Mouse (Mus musculus): ENCODE data around the gene Abcb4. TPM values are rescaled to one million over a fixed set of nuclear protein-coding genes. Genes with fewer than 3 reads are reported as not detected.
"Not testable (repeated sequence)": the region's sequence is repeated elsewhere in the genome, so short reads cannot be mapped to it uniquely, and the experiment has no call there.

The Abcb4 gene
- total RNA-seq, 1 experiment, result not detected

GRCm38 (mm10) chr5:8861811-8862210 is 31.7 kb upstream of the Abcb4 start:
- Histone ChIP-seq H3K4me1 (ENCODE audit: control insufficient read depth in 2 of 2, insufficient read depth in 2 of 2, low read length in 2 of 2, poor library complexity in 1 of 2) (no peaks in the 10 kb centered on the region), H3K9me3 (ENCODE audit: control insufficient read depth, insufficient read depth, low read depth, low read length) (no peaks in the 10 kb centered on the region), H3K27ac (ENCODE audit: insufficient read depth, low read depth, low read length, poor library complexity, severe bottlenecking) (no peak overlapping the region), H3K36me3 (ENCODE audit: control insufficient read depth, insufficient read depth, low read length, poor library complexity, severe bottlenecking) (peaks cover 6% of the 10 kb centered on the region), H3K9ac (ENCODE audit: insufficient read depth, low read depth, low read length, poor library complexity, severe bottlenecking) (no peak overlapping the region), H3K4me3 (ENCODE audit: insufficient read depth in 1 of 2, low read depth in 1 of 2, low read length in 2 of 2, poor library complexity in 1 of 2, severe bottlenecking in 1 of 2) (no peak overlapping the region)
- no peak for DNase-seq (ENCODE audit: low read depth, low spot score)
- no peak for TF ChIP-seq ZNF384 (IDR thresholded peaks at IDR 0.05; ENCODE audit: low read depth, low read length)
- no peak for TF ChIP-seq CHD2 (IDR thresholded peaks at IDR 0.05; ENCODE audit: low read depth, low read length)
- TF ChIP-seq ZC3H11A (IDR thresholded peaks at IDR 0.05; ENCODE audit: borderline replicate concordance, low read depth, low read length), result no peak
- no peak for TF ChIP-seq MAFK (IDR thresholded peaks at IDR 0.05; ENCODE audit: insufficient read depth, low read depth, low read length)
- in situ Hi-C loops (cut with MboI; ENCODE audit: low sequenced_read_pairs in 2 of 2, unreplicated experiment in 2 of 2), result no loop called here

DNA sequence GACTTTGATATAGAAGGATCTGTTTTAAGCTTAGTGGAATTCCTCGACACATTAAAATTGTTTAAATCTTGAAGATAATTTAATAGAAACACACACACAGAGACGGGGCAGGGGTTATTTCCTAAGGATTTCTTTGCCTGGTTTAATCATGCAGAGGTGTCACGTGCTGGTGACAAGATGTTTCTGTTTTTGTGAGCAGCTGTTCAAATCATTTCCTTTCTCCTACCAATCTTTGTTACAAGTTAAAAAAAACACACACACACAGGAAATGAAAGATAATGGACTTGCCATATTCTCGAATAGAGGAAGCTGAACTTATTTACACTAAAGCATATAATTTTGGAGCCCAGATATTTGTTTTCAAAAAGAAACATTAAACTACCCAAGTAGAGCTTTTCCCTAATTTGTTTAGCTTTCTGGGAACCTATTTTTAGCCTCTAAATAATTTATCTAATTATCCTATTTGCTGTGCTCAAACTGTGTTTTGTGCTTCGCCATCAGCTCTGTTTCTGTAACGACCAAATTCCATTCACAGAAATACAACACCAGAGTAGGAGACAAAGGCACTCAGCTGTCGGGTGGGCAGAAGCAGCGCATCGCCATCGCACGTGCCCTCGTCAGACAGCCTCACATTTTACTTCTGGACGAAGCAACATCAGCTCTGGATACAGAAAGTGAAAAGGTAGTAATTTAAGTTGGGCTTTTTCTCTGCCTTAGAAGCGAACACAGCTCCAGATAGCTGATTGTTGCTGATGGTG is 29.8 kb upstream of the Abcb4 start:
- H3K36me3 ChIP-seq (ENCODE audit: control insufficient read depth, insufficient read depth, low read length, poor library complexity, severe bottlenecking), result peaks cover 6% of the 10 kb centered on the region
- H3K27ac ChIP-seq (ENCODE audit: insufficient read depth, low read depth, low read length, poor library complexity, severe bottlenecking), result no peak overlapping the region
- no peak overlapping the region for H3K9ac ChIP-seq (ENCODE audit: insufficient read depth, low read depth, low read length, poor library complexity, severe bottlenecking)
- in situ Hi-C loops (cut with MboI; ENCODE audit: low sequenced_read_pairs in 2 of 2, unreplicated experiment in 2 of 2), result no loop called here
- TF ChIP-seq CHD2 (IDR thresholded peaks at IDR 0.05; ENCODE audit: low read depth, low read length), result no peak
- no peak for TF ChIP-seq ZNF384 (IDR thresholded peaks at IDR 0.05; ENCODE audit: low read depth, low read length)
- TF ChIP-seq MAFK (IDR thresholded peaks at IDR 0.05; ENCODE audit: insufficient read depth, low read depth, low read length), result no peak
- no peak for TF ChIP-seq ZC3H11A (IDR thresholded peaks at IDR 0.05; ENCODE audit: borderline replicate concordance, low read depth, low read length)
- TF ChIP-seq HCFC1 (IDR thresholded peaks at IDR 0.05; ENCODE audit: borderline replicate concordance, insufficient read depth, low read length), result no peak
- H3K4me3 ChIP-seq (ENCODE audit: insufficient read depth in 1 of 2, low read depth in 1 of 2, low read length in 2 of 2, poor library complexity in 1 of 2, severe bottlenecking in 1 of 2), result no peak overlapping the region
- H3K4me1 ChIP-seq (ENCODE audit: control insufficient read depth in 2 of 2, insufficient read depth in 2 of 2, low read length in 2 of 2, poor library complexity in 1 of 2), result no peaks in the 10 kb centered on the region
- H3K9me3 ChIP-seq (ENCODE audit: control insufficient read depth, insufficient read depth, low read depth, low read length), result 0 out of 2 replicates have a peak, but pooled peaks cover 2% of the 10 kb centered on the region
- DNase-seq (ENCODE audit: low read depth, low spot score), result no peak

- DNase-seq (ENCODE audit: low read depth, low spot score); H3K4me3 ChIP-seq (ENCODE audit: insufficient read depth in 1 of 2, low read depth in 1 of 2, low read length in 2 of 2, poor library complexity in 1 of 2, severe bottlenecking in 1 of 2); H3K9me3 ChIP-seq (ENCODE audit: control insufficient read depth, insufficient read depth, low read depth, low read length); in situ Hi-C loops (cut with MboI; ENCODE audit: low sequenced_read_pairs in 2 of 2, unreplicated experiment in 2 of 2); H3K27ac ChIP-seq (ENCODE audit: insufficient read depth, low read depth, low read length, poor library complexity, severe bottlenecking); H3K4me1 ChIP-seq (ENCODE audit: control insufficient read depth in 2 of 2, insufficient read depth in 2 of 2, low read length in 2 of 2, poor library complexity in 1 of 2); H3K36me3 ChIP-seq (ENCODE audit: control insufficient read depth, insufficient read depth, low read length, poor library complexity, severe bottlenecking); H3K9ac ChIP-seq (ENCODE audit: insufficient read depth, low read depth, low read length, poor library complexity, severe bottlenecking): not testable (repeated sequence)
These were observed 27.9 kb upstream of the Abcb4 start for GRCm38 (mm10) chr5:8865630-8866029.

DNA sequence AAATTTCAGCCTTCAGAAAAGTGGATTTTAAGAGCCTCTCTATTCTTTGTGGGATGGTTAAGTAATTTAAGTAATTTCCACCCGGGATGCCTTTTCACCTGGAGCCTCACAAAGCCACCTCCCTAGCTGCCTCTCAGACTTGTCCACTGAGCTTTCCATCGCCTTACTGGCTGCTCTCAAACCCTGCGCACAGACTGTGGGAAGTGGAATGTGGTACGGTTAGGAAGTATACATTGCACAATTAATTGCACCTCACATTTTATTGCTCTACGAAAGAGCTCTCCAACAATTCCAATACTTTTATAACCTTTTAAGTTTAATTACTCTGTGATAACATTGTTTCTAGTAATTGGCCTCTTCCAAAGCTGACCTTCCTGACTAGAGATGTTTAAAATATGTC is 27.2 kb upstream of the Abcb4 start:
- no peaks in the 10 kb centered on the region for H3K4me1 ChIP-seq (ENCODE audit: control insufficient read depth in 2 of 2, insufficient read depth in 2 of 2, low read length in 2 of 2, poor library complexity in 1 of 2)
- H3K27ac ChIP-seq (ENCODE audit: insufficient read depth, low read depth, low read length, poor library complexity, severe bottlenecking), result no peak overlapping the region
- in situ Hi-C loops (cut with MboI; ENCODE audit: low sequenced_read_pairs in 2 of 2, unreplicated experiment in 2 of 2), result no loop called here
- H3K9ac ChIP-seq (ENCODE audit: insufficient read depth, low read depth, low read length, poor library complexity, severe bottlenecking), result no peak overlapping the region
- H3K4me3 ChIP-seq (ENCODE audit: insufficient read depth in 1 of 2, low read depth in 1 of 2, low read length in 2 of 2, poor library complexity in 1 of 2, severe bottlenecking in 1 of 2), result no peak overlapping the region
- 0 out of 2 replicates have a peak, but pooled peaks cover 2% of the 10 kb centered on the region for H3K9me3 ChIP-seq (ENCODE audit: control insufficient read depth, insufficient read depth, low read depth, low read length)
- DNase-seq (ENCODE audit: low read depth, low spot score), result no peak
- H3K36me3 ChIP-seq (ENCODE audit: control insufficient read depth, insufficient read depth, low read length, poor library complexity, severe bottlenecking), result peaks cover 6% of the 10 kb centered on the region
- no peak for TF ChIP-seq ZNF384 (IDR thresholded peaks at IDR 0.05; ENCODE audit: low read depth, low read length)
- TF ChIP-seq MAFK (IDR thresholded peaks at IDR 0.05; ENCODE audit: insufficient read depth, low read depth, low read length), result no peak
- no peak for TF ChIP-seq ZC3H11A (IDR thresholded peaks at IDR 0.05; ENCODE audit: borderline replicate concordance, low read depth, low read length)
- no peak for TF ChIP-seq HCFC1 (IDR thresholded peaks at IDR 0.05; ENCODE audit: borderline replicate concordance, insufficient read depth, low read length)
- no peak for TF ChIP-seq CHD2 (IDR thresholded peaks at IDR 0.05; ENCODE audit: low read depth, low read length)

GRCm38 (mm10) chr5:8868019-8868418 is 25.5 kb upstream of the Abcb4 start:
- 0 out of 2 replicates have a peak, but pooled peaks cover 2% of the 10 kb centered on the region for H3K9me3 ChIP-seq (ENCODE audit: control insufficient read depth, insufficient read depth, low read depth, low read length)
- H3K27ac ChIP-seq (ENCODE audit: insufficient read depth, low read depth, low read length, poor library complexity, severe bottlenecking), result no peak overlapping the region
- H3K4me1 ChIP-seq (ENCODE audit: control insufficient read depth in 2 of 2, insufficient read depth in 2 of 2, low read length in 2 of 2, poor library complexity in 1 of 2), result no peaks in the 10 kb centered on the region
- H3K4me3 ChIP-seq (ENCODE audit: insufficient read depth in 1 of 2, low read depth in 1 of 2, low read length in 2 of 2, poor library complexity in 1 of 2, severe bottlenecking in 1 of 2), result no peak overlapping the region
- in situ Hi-C loops (cut with MboI; ENCODE audit: low sequenced_read_pairs in 2 of 2, unreplicated experiment in 2 of 2), result no loop called here
- no peak overlapping the region for H3K9ac ChIP-seq (ENCODE audit: insufficient read depth, low read depth, low read length, poor library complexity, severe bottlenecking)
- H3K36me3 ChIP-seq (ENCODE audit: control insufficient read depth, insufficient read depth, low read length, poor library complexity, severe bottlenecking), result peaks cover 6% of the 10 kb centered on the region
- no peak for DNase-seq (ENCODE audit: low read depth, low spot score)
- TF ChIP-seq ZNF384 (IDR thresholded peaks at IDR 0.05; ENCODE audit: low read depth, low read length), result no peak
- no peak for TF ChIP-seq ZC3H11A (IDR thresholded peaks at IDR 0.05; ENCODE audit: borderline replicate concordance, low read depth, low read length)
- TF ChIP-seq HCFC1 (IDR thresholded peaks at IDR 0.05; ENCODE audit: borderline replicate concordance, insufficient read depth, low read length), result no peak
- no peak for TF ChIP-seq MAFK (IDR thresholded peaks at IDR 0.05; ENCODE audit: insufficient read depth, low read depth, low read length)
- TF ChIP-seq CHD2 (IDR thresholded peaks at IDR 0.05; ENCODE audit: low read depth, low read length), result no peak
